Mouse (Mus musculus): ENCODE measurements around the gene Zrsr2. TPM values are rescaled to one million over a fixed set of nuclear protein-coding genes. Genes with fewer than 3 reads are reported as not detected.
A peak's percentile ranks its signal among the peaks of the same experiment; 100 is the strongest.

Gene Zrsr2
- total and polyA plus RNA-seq, 3 experiments = 13.7 to 76.8 (median 14.2) TPM

DNA sequence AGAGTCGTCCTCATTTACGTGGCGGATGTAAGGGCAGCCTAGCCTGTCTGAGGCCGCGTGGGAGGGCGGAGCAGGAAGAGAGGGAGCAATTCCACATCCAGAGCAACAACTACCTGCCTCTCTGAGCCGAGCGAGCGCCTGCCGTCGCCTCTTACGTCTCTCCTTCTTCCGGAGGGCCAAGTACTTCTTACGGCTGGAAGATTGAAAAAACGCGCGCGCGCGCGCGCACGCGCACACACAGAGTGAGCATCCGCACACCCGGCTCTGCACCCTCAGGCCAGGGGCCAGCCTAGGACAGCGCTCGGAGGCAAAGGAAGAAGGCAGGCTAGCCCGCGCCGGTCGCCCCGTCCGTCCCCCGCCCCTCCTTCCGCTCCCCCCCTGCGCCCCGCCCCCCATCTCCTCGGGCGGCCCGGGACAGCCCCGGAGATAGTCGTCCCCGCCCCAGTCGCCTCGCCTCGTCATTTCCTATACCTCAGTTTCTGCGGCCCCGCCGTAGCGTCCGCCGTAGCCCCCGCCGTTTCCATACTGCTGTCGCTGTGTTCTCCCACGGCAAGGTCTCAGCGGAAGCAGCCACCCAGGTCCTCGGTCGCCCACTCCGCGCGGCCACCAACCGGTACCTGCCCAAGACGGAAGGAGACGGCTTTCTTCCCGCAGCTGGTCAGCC lies 526 bp downstream of the Zrsr2 start:
- in situ Hi-C loops (cut with MboI; ENCODE audit: low pct_ligation_motif_present, low pct_unique_long_range_greater_than_20kb, low sequenced_read_pairs) (no loop called here), dilution Hi-C loops (cut with MboI; ENCODE audit: extremely low pct_ligation_motif_present, extremely low pct_unique_long_range_greater_than_20kb, low sequenced_read_pairs) (no loop called here)
- Histone ChIP-seq H3K4me2 (ENCODE audit: insufficient read depth, low read depth, poor library complexity, severe bottlenecking) (no peak overlapping the region), H3K4me3 (replicated peaks in 1 of 3; ENCODE audit: low read depth in 2 of 3, low read length in 2 of 3, poor library complexity in 1 of 3) (peak overlapping the region; percentile 64 to 89 (median 75)), H3K27me3 (replicated peaks) (no peaks in the 10 kb centered on the region), H3K9ac (ENCODE audit: insufficient read depth, low read depth) (peak overlapping the region; percentile 97), H3K79me2 (replicated peaks; ENCODE audit: control insufficient read depth, extremely low read depth, insufficient read depth, poor library complexity, severe bottlenecking) (peaks cover 15% of the 10 kb centered on the region), H3K9me3 (replicated peaks; ENCODE audit: low read length) (no peaks in the 10 kb centered on the region), H3K4me1 (ENCODE audit: control insufficient read depth in 1 of 2, insufficient read depth in 2 of 2) (no peaks in the 10 kb centered on the region), H3K36me3 (replicated peaks in 1 of 2; ENCODE audit: control insufficient read depth in 1 of 2, insufficient read depth in 1 of 2, low read length in 1 of 2) (peaks cover 14 to 33% of the 10 kb centered on the region in 2 experiments), H3K27ac (ENCODE audit: insufficient read depth, low read depth) (peak overlapping the region; percentile 96)
- TF ChIP-seq ELF1 (IDR thresholded peaks at IDR 0.05; ENCODE audit: low read depth, low read length) (peak; percentile 30; the same call in 1 of the 2 replicates), KAT2A (IDR thresholded peaks at IDR 0.05; ENCODE audit: insufficient replicate concordance, low read length) (no peak), RAD21 (IDR thresholded peaks at IDR 0.05; ENCODE audit: low read depth, low read length) (no peak), HCFC1 (IDR thresholded peaks at IDR 0.05; ENCODE audit: low read depth, low read length) (peak; percentile 19; the same call in 1 of the 2 replicates), NELFE (IDR thresholded peaks at IDR 0.05; ENCODE audit: low read depth, low read length) (0 out of 2 replicates have a peak, but pooled peaks have one; percentile 47), MYC (IDR thresholded peaks at IDR 0.05; ENCODE audit: low read depth, low read length) (peak; percentile 30; the same call in 1 of the 2 replicates), NRF1 (IDR thresholded peaks at IDR 0.05; ENCODE audit: low read depth, low read length) (peak; percentile 79), USF1 (IDR thresholded peaks at IDR 0.05; ENCODE audit: low read depth, low read length) (no peak), MEF2A (IDR thresholded peaks at IDR 0.05; ENCODE audit: borderline replicate concordance, low read depth, low read length) (no peak), MAZ (IDR thresholded peaks at IDR 0.05; ENCODE audit: low read depth, low read length) (0 out of 2 replicates have a peak, but pooled peaks have one; percentile 0)
- DNase-seq (ENCODE audit: extremely low read depth) = peak; percentile 69

GRCm38 (mm10) chrX:163957381-163957780 lies 1.1 kb downstream of the Zrsr2 start:
- H3K27ac ChIP-seq (ENCODE audit: insufficient read depth, low read depth) = peak overlapping the region; percentile 96
- TF ChIP-seq BHLHE40 (IDR thresholded peaks at IDR 0.05; ENCODE audit: low read depth, low read length) (peak; percentile 70), TCF12 (IDR thresholded peaks at IDR 0.05; ENCODE audit: low read depth, low read length) (no peak), CHD2 (IDR thresholded peaks at IDR 0.05; ENCODE audit: low read length) (no peak)
- dilution Hi-C loops (cut with MboI; ENCODE audit: extremely low pct_ligation_motif_present, extremely low pct_unique_long_range_greater_than_20kb, low sequenced_read_pairs) = no loop called here

More at GRCm38 (mm10) chrX:163957381-163957780, 1.1 kb downstream of the Zrsr2 start:
- no peaks in the 10 kb centered on the region for H3K9me3 ChIP-seq (replicated peaks; ENCODE audit: low read length)
- H3K79me2 ChIP-seq (replicated peaks; ENCODE audit: control insufficient read depth, extremely low read depth, insufficient read depth, poor library complexity, severe bottlenecking) = peaks cover 15% of the 10 kb centered on the region
- H3K4me2 ChIP-seq (ENCODE audit: insufficient read depth, low read depth, poor library complexity, severe bottlenecking) = peak overlapping the region; percentile 82
- H3K9ac ChIP-seq (ENCODE audit: insufficient read depth, low read depth) = peak overlapping the region; percentile 32; the same call in 1 of the 2 replicates
- H3K4me3 ChIP-seq (replicated peaks in 1 of 3; ENCODE audit: low read depth in 2 of 3, low read length in 2 of 3, poor library complexity in 1 of 3) = peak overlapping the region; percentile 64 to 89 (median 75)
- no peaks in the 10 kb centered on the region for H3K4me1 ChIP-seq (ENCODE audit: control insufficient read depth in 1 of 2, insufficient read depth in 2 of 2)
- no peak for DNase-seq (ENCODE audit: extremely low read depth)
- H3K27me3 ChIP-seq (replicated peaks) = no peaks in the 10 kb centered on the region
- H3K36me3 ChIP-seq (replicated peaks in 1 of 2; ENCODE audit: control insufficient read depth in 1 of 2, insufficient read depth in 1 of 2, low read length in 1 of 2) = peaks cover 16 to 35% of the 10 kb centered on the region in 2 experiments
- in situ Hi-C loops (cut with MboI; ENCODE audit: low pct_ligation_motif_present, low pct_unique_long_range_greater_than_20kb, low sequenced_read_pairs) = no loop called here
